Mouse (Mus musculus) lung, postnatal 10 days (tissue): ENCODE results near the gene Lipa.

ENCODE experiments used
- DNase-seq: peaks from one replicate; pipeline ENCODE4 v3.0.0; 2021

Lipa gene

DNA sequence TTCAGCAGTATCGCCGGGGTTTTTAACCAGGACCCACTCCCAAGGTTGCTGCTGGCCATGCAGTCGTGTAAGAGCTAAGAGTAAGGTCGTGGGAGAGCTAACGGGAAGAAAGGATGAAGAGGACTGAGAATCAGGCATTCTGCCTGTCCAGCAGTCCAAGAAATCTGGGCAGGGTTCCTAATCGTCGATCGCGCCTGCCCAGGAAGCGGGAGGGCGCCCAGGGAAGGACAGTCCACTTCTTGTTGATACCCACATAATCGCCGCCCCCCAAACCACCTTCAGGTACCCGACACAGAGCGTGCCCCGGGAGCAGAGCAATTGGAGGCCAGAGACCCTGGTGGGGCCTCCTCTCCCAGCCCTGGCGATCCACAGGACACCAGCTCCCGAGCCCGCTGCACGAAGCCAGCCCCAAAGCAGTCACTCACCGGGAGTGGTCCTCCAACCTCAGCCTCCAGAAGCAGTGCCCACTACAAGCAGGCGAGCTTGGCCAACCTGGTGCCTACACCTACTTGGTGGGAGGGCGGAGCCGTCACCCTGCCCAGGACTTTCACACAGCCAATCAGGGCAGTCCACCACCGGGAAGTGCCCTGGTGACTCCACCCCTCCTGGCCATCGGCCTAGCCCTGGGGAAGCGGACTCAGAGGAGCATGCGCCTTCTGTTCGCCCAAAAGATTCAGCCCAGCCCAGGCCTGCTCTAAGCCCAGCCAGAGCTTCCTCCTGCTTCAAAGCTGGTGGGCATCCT is at the start of gene Lipa:
Lipa (minus strand) TSS at position 534 of the 742 bp plus-strand sequence.
- DNase-seq, result peak; percentile 99

DNA sequence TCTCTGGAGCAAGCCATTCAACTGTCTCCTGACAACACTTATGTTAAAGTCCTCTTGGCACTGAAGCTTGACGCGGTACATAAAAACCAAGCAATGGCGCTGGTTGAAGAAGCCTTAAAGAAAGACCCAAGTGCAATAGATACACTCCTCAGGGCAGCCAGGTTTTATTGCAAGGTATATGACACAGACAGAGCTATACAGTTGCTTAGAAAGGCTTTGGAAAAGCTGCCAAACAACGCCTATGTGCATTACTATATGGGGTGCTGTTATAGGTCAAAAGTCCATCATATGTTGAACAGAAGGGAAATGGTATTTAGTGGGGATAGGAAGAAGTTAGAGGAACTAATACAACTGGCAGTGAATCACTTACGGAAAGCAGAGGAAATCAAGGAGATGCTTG is 46.4 kb upstream of the Lipa start:
- no peak for DNase-seq

DNA sequence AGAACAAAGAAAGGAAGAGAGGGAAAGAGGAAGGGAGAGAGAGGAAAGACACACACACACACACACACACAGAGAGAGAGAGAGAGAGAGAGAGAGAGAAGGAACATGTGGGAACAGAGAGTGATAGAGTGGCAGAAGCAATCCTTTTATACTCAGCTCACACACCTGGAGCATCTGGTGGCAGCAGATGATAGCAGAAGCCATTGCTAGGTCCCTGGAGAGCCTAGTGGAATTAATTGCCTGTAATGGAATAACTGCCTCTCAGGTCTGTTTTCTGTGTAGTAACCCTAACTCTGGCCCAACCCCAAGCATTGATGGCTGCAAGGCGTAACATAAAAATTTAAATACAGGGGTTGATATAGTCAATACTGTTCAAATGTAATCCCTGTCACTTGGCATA is 43.8 kb upstream of the Lipa start:
- no peak for DNase-seq

DNA sequence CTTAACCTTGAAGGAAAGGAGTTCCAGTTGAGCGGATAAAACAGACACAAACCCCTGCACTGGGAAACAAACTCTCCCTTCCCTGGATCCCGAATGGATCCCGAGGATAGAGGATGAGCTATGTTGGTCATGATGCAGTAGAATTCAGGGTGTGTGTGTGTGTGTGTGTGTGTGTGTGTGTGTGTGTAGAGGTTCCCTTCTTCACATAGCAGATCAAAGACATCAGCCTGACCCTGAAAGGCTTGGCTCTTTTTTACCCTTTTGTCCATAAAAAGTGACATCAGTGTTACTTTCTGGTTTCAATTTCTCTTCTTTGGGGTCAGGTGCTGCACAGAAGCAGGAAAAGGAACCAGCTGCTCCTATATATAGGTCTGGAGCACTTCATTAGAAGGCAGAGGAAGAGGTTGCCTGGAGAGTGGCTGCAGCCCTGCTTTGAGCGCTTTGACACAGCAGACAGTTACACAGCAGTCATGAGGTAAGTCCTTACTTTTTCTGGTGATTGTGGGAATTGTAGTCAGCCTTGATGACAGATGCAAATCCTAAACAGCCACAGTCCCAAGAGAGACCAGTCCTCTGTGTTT is 42.7 kb upstream of the Lipa start:
- no peak for DNase-seq

DNA sequence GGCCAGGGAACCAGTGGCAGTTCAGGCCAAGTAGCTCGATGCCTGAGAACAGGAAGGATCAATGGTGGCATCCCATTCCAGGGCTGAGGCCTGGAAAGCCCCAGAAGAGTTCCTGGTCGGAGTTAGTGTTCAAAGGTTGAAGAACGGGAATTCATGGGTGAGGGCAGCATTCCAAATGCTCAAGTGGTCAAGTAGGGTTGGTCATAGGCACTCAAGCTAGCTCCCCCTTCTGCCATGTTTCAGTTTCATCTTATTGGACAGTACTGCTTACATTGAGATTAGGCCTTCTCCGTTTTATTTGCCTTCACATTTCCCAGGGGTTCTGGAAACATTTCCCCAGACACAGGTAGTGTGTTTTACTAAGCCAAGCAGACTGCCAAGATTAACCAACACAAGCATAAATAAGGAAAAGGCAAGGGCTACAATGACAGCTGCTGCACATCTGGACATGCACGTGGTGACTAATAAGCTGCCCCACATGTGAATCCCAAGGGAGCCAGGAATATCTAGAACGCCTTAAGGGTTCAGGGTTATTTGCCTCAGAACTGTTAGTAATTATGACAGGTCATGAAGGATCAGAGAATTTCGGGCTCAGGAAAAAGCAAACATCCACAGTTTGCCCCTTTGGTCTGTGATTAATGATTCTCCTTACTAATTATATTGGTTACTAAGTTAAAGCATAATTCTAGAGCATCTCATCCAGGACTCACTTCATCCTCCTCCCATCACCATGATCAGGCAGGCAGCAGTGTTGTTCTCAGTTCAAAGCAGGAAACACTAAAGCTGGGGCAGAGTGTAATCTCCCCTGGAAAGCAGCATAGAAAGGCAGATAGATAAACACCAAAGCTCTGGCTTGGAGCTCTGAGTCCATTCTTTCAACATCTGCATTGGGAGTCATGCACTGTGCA is 42.0 kb upstream of the Lipa start:
- peak; percentile 38 for DNase-seq

DNA sequence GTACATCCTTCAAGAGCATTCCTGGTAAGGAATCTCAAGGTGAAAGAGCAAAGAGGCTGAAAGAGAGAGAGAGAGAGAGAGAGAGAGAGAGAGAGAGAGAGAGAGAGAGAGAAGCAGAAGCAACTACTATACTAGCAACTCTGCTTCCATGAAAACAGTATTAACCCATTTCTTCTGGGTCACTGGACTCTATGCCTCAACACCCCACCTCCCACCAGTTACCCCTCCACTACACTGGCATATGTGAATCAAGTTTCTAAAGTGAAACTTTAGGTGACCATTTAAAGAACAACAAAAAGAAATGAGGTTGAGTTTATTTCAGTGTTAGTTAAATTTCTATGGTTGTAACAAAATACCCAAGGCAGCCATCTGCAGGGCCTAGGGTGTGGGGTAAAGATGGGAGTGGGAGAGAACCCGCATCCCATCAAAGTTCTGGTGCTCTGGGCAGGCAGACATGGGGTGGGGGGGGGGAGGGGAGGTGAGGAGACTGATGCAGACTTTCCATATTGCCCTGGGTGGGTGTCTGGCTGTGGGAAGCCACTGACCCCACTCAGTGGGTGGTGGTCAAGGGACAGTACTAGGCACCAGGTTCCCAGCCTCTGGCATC is 39.0 kb upstream of the Lipa start:
- DNase-seq, result no peak

DNA sequence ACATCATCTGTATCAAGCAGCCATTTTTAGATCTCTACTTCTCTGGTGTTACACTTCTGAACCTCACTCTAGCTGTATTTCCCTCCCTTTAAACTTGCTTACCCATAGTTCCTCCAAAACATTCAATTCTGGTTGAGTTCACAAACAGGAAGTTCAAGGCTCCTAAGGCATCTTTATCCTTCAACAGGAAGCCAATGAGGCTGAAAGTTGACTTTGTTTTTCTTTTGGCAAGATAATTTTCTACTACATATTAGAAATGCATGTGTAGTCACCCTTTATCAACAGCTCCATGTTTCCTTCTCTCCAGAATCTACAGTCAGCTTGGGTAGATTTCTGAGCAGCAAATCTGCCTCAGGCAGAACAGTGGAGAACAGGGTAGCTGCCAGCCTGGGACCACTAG is 35.3 kb upstream of the Lipa start:
- no peak for DNase-seq

DNA sequence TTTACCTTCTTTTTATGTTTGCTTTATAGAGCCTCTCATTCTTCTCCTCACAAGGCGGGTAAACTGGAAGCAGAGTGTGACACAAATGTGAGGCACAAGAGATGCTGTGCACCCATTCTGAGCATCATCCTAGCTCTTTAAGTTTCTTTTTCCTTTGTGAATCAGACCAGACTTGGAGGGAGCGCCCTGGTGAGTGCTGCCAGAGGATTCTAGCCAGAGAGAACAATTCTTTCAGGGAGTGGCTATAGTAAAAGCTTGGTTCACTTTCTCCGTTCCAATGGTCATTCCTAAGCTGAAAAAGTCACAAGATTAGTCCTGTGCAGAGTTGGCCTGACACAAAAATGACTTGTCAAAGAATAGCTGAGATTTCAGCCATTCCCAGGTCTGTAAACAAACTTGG is 29.3 kb upstream of the Lipa start:
- DNase-seq, result peak; percentile 41

DNA sequence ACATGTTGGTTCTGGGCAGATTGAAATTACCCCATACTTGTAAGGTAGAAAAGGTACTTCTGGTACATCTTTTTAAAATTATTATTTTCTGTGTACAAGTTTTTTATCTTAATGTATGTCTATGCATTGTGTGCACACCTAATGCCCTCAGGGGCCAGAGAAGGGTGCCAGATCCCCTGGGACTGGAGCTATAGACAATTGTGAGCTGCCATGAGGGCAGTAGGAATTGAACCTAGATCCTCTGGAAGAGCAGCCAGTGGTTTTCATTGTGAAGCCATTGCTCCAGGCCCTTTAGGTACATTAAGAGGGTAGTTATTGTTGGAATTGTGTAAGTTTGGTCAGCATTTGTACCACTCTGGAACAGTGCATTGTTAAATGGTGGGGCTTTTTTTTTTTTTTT is 26.8 kb upstream of the Lipa start:
- no peak for DNase-seq

DNA sequence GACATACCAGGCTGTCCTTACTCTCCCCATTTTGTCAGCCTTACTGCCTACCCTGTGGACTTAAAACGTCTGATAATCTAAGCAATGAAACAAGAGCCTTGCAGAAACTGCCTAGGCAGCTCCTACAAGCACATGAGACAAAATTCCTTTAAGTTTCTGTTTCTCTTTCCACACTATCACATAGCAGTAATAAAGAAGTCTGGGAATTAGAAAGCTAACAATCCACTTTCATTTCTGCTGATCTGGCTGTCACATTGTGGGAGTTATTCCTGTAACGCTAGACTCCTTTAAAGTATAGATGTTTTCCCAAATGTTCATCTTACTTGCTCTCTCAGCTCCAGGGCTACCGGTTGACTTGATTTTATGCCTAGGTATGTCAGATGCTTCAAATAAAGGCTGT is 26.2 kb upstream of the Lipa start:
- DNase-seq, result no peak

DNA sequence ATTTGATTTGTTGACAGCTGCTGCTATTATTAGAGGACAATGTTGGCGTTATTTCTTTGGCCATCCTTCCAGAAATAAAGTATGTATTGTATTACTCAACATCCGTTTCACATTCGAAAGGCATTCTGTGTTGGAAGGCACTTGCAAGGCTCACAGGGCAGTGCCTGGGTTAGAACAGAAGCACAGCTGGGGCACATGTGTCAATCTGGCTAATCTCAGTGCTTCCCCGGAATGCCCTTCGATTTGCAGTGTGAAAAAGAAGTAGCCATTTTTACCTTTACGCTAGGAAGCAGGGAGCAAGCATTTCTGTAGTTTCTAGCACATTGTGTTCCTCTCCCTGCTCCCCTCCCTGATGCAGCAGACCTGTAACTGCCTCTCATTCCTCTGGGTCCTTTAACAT is 25.7 kb upstream of the Lipa start:
- DNase-seq, result peak; percentile 31

DNA sequence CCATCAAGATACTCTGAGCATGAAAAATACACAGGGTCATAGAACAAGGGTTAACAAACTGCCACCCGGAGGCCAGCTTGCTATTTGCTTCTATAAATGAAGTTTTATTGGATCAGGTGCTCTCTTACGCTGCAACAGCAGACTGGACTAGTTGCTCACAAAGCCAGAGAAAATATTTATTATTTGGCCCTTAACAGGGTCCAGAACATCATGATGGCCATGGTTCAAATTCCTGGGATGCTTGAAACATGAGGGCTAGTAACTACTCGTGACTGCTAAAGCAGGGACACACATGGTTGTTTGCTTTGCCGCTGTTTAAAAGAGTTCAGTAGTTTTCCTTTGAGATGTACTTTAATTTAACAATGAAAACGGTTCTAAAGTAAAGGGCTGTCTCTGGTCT is 24.7 kb upstream of the Lipa start:
- DNase-seq, result peak; percentile 62

DNA sequence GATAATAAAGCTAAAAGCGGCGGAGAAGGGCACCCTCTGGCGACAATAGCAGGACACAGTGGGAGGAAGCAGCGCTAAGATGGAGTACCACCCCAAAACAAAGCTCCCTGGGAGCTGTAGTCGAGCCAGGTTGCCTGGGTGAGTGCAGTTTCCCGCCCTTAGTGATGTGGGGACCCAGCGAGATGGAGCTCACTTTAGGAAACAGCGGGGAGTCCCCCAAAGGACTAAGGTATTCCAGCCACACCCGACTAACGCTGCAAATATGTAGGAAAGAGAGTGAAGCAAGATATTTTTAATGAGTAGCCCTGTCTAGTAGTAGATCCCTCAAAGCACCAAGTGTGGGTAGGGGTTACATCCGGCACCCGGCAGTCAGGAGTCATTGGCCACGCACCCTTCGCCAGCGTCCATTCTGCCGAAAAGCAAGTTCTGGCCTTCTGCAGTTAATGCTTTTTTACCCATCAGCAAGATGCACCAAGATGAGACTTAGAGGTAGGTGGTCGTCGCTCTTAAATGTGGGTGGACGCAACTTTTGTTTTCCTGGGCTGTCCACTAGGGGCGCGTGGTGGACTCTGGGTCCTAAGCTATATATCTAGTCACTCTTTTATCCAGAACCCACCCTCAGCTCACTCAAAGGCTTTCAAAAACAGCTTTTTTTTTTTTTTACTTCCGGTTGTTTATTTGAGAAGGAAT is 23.4 kb upstream of the Lipa start, which contains the start of gene Ifit2:
Ifit2 (plus strand) TSS at position 161 of the 690 bp plus-strand sequence.
- peak; percentile 87 for DNase-seq

DNA sequence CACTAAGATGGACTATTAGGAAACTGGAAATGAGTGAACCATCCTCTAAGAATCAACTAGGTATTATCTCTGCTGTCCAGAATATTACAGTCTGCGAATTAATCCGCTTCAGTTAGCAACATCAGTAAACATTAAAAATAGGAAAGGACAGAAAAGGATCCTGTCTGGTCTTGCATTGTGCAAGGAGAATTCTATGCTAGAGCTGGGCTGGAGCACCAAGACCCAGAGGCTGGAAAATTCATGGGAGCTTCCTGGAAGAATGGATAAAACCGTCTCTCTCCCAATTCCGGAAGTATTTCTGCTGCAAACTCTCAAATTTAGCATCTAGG is 22.9 kb upstream of the Lipa start:
- DNase-seq, result no peak

DNA sequence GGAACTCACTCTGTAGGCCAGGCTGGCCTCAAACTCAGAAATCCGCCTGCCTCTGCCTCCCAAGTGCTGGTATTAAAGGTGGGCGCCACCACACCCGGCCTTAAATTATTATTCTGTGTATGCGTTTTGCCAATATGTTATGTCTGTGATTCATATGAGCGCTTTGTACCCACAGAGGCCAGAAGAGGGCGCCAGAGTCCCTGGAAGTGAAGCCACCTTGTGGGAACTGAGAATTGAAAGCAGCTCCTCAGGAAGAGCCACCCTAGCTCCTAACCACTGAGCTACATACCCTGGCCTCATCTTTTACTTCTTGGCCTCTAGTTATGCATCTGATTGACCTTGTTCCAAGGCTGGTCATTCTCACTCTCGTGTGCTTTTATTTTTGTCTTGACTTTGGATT is 20.7 kb upstream of the Lipa start:
- peak; percentile 88 for DNase-seq

DNA sequence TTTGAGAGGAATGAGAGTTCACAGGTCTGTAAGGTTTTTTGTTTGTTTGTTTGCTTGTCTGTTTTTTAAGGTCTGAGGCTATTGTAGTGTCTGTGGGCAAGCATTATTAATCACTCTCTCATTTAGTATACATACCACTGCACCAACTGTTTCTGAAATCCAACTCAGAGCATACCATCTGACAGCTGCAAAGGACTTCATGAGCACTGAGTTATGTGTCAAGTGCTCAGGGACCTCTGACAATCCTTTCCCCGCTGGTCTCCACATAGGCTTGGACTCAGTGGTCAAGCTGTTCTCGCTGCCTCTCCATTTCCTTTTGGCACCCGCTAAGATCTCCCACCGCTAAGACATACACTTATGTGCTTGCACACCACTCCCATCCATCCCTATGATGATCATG is 18.9 kb upstream of the Lipa start:
- DNase-seq, result no peak

DNA sequence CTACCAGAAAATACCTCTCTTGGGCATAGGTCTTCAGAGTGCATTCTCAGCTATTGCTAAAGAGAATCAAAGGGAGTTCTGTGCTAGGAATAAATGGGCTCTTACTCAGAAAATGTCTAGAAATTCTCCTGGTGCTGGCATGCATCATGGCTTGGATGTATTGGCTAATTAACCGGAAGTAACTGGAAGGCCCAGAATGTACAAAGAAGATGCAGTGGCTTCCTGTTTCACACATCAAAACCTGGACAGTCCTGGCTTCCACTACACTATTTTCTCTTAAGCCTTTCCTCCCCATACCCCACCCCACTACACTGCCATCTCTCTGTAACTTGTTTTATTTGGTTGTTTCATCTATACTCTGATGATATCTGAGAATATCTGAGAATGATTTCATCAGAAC is 12.1 kb upstream of the Lipa start:
- no peak for DNase-seq

DNA sequence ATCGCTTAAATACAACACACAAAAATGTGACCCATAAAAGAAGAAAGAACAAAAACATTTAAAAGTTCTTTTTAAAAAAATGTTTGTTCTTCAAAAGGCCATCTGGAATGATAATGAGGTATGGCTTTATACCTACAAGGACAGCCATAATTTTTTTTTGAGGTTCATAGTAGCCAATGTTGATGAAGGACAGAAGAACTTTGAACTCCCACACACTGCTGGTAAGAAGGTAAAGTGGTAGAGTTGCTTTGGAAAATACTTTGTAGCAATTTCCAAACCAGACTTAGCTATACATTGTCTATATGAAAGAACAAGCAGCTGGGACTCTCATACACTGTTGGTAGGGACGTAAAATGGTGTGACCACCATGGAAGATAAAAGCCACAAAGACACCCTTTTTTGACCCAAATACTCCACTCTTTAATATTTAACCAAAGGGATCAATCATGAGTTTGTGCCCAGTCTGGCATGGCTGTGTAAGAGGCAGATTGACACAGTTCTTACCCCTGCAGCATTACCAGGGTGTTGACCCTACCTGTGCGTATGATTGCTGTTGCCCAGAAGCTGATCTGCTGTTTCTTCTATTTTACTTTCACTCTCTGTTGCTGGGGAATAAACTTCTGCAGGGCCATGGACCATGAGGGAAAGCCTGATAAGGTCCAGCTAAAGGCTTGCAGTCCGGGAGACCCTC is 4.9 kb upstream of the Lipa start:
- no peak for DNase-seq

DNA sequence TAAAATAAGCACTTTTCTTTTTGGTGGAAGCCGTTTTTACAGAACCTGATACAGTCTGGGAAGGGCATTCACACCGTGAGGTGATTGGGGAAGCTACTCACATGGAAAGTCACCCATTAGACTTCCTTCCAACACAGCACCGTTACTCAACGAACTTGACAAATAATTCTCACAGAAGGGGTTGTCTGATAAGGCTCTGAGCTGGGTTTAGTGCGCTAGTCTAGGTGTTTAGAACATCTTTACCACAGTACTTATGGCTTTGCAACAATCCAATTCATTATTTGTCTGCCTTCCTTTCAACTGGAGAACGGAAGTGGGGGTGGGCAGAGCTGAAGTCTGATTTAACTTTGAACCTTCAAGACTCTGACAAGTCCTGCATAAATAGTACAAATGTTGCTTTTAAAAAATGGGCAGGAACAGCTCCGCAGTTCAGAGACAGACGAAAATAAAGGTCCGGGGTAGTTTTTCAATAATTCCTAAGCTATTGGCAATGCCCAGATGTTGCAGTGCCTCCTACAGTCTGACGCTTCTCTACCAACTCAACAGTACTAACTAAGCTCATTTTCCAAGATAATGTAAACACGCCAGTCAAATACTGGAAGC is 852 bp downstream of the Lipa start:
- DNase-seq, result peak; percentile 30

DNA sequence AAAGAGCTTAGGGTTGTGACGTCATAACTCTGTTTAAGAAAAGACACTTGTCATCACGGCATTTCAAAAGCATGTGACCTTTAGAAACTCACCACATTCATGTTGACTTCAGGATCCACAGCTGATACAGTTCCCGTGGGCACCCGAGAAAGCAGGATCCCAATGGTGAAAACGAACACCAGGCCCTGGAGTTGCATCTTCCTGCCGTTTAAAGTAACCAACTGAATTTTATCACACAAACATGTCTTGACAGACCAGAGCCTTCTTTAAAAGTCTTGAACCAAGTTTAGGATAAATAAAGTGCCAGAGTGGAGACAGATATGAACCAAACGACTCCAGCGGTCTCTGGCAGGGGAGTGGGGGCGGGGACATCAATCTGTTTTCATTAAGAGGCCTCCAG is 2.6 kb downstream of the Lipa start:
- no peak for DNase-seq

DNA sequence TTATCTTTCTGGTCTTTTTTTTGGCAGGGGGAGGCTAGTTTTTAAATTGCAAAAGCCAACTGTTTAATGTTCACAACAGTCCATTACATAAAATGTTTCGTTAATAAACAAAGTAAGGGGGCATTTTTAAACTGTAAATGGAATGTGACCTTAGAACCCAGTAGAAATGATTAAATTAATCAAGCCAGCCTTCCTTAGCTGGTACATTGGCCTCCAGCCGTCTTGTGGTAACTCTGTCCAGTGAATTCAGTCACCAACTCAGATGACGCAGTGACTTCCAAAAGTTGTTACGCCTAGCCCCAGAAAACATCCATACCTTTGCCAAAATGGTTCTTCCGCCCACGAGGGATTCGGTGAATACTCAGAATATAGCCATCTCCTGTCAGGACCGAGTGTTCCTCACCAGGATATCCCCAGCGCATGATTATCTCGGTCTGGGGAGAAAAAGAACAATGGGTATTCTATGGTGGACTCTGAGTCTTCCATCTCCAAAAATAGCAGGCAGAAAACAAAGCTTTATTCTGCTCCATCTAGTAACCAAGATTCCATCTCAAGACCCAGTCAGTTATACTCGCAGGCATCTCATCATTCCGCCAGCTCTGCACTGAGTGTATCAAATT is 4.1 kb downstream of the Lipa start:
- no peak for DNase-seq
